Mouse (Mus musculus) 416B (cell line): ENCODE data around the gene Ccdc83.
A peak's percentile ranks its signal among the peaks of the same experiment; 100 is the strongest.

ENCODE experiments used
- DNase-seq: peaks from one replicate; pipeline ENCODE4 v3.0.0; 2011; ENCODE audit warnings: low read depth

Gene Ccdc83

GRCm38 (mm10) chr7:90265289-90265970, at the start of gene Ccdc83:
Gene Ccdc83, minus strand, starts transcription at chr7:90265777.
- DNase-seq, result peak; percentile 74

- peak; percentile 24 for DNase-seq
These were observed 47.8 kb upstream of the Ccdc83 start for GRCm38 (mm10) chr7:90313421-90313820.

GRCm38 (mm10) chr7:90312151-90312883, 46.7 kb upstream of the Ccdc83 start:
- peak; percentile 32 for DNase-seq

GRCm38 (mm10) chr7:90308003-90308402, 42.4 kb upstream of the Ccdc83 start:
- peak; percentile 61 for DNase-seq

- no peak for DNase-seq
These were observed 41.4 kb upstream of the Ccdc83 start for GRCm38 (mm10) chr7:90306968-90307367.

GRCm38 (mm10) chr7:90306079-90306478, 40.5 kb upstream of the Ccdc83 start:
- no peak for DNase-seq

- no peak for DNase-seq
These were observed 37.3 kb upstream of the Ccdc83 start for GRCm38 (mm10) chr7:90302647-90303552.

- DNase-seq, result no peak
These were observed 36.5 kb upstream of the Ccdc83 start, which contains the start of gene Sytl2 for GRCm38 (mm10) chr7:90301942-90302646. Gene Sytl2, plus strand, starts transcription at chr7:90302252.

- no peak for DNase-seq
These were observed 26.3 kb upstream of the Ccdc83 start for GRCm38 (mm10) chr7:90291885-90292284.

- DNase-seq, result no peak
These were observed 19.2 kb upstream of the Ccdc83 start for GRCm38 (mm10) chr7:90284793-90285192.

- DNase-seq, result no peak
These were observed 17.2 kb upstream of the Ccdc83 start for GRCm38 (mm10) chr7:90282786-90283185.

- DNase-seq, result peak; percentile 34
These were observed 16.4 kb upstream of the Ccdc83 start for GRCm38 (mm10) chr7:90281759-90282546.

- DNase-seq, result no peak
These were observed 15.3 kb upstream of the Ccdc83 start for GRCm38 (mm10) chr7:90280878-90281277.

GRCm38 (mm10) chr7:90280274-90280875, 14.8 kb upstream of the Ccdc83 start:
- DNase-seq, result peak; percentile 57

- DNase-seq, result no peak
These were observed 13.6 kb upstream of the Ccdc83 start for GRCm38 (mm10) chr7:90279136-90279535.

- no peak for DNase-seq
These were observed 12.2 kb upstream of the Ccdc83 start for GRCm38 (mm10) chr7:90277769-90278168.

GRCm38 (mm10) chr7:90277246-90277645, 11.7 kb upstream of the Ccdc83 start:
- no peak for DNase-seq

GRCm38 (mm10) chr7:90274561-90275100, 9.1 kb upstream of the Ccdc83 start:
- no peak for DNase-seq

- peak; percentile 71 for DNase-seq
These were observed 4.6 kb upstream of the Ccdc83 start for GRCm38 (mm10) chr7:90270141-90270540.
